Mouse (Mus musculus) 416B (cell line): Measurements from ENCODE around the gene Eif3j1.
"Not testable (repeated sequence)": the region's sequence is repeated elsewhere in the genome, so short reads cannot be mapped to it uniquely, and the experiment has no call there.

Source experiments
- DNase-seq: peaks from one replicate; pipeline ENCODE4 v3.0.0; 2011; ENCODE audit warnings: low read depth

The Eif3j1 gene

DNA sequence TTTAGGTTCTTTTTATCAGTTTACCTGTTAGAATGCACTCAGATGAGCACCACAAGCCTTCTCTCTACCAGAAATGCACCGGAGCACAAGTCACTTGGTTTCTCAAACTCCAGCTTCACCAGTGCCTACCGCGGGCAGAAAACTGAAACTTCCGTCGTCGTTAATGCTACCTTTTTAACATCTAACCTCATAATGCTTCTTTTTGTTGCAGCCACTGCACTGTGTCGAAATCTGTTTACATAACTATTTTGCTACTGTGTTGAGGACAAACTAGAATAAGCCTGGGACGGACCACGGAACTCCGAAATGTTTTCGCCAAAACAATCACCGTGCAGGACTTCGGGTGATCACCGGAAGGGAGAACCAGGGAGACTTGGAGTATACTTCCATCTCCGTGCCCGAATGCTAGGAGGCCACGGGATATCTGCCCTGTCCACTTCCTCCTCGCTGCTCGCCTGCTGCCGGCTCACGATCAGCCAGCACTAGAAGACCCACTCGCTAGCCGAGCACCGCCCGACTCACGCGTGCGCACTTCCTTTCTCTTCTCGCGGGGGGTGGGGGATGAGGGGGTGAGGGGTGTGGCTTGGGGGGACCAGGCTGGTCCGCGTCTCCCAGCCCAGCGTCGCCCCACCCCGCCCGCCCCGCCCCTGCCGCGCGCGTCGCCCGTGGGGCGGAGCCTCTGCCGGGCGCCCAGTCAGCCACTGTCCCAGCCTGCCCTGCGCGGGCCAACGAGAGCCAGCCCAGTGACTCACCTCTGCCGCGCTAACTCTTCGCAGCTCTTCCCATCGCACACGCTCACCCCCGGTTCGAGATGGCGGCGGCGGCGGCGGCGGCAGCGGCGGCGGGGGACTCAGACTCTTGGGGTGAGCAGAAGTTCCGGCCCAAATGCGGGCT lies at the start of gene Eif3j1:
TSS of gene Eif3j1 (plus strand) at position 685 of the 894 bp plus-strand sequence.
- DNase-seq: peak; percentile 94

DNA sequence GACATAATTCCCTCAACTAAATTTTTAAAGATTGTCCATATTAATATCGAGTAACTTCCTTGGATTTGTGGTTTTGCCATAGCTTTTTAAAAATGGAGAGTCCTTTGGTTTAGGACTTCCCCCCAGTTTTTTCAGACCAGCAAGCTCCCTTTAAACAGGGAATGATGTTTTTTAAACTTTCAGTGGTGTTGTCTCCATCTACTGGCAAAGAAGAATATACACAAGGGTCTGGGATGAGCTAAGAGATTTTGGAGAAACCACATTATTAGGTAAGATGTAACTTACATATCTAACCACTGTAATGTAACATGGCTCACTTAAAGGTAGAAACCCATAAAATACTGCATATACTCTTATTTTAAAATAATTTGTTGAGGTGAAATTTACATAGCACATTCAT lies 32.6 kb upstream of the Eif3j1 start:
- peak; percentile 72 for DNase-seq

DNA sequence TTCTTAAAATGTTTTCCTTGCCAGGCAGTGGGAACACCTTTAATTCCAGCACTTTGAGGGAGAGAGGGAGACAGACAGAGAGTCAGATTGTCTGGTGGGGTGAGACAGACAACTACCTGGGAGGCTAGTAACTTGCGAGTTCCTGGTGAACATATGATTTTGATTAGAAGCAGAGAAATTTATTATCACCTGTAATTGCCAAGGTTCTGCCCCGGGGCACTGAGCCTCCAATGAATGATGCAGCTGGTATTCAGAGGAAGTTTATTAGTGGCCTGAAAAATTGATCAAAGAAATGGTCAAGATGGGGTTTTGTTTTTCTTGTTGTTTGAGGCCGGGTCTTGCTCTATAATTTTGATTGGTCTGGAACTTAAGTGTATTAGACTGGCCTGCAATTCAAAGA lies 19.5 kb upstream of the Eif3j1 start:
- DNase-seq: no peak

DNA sequence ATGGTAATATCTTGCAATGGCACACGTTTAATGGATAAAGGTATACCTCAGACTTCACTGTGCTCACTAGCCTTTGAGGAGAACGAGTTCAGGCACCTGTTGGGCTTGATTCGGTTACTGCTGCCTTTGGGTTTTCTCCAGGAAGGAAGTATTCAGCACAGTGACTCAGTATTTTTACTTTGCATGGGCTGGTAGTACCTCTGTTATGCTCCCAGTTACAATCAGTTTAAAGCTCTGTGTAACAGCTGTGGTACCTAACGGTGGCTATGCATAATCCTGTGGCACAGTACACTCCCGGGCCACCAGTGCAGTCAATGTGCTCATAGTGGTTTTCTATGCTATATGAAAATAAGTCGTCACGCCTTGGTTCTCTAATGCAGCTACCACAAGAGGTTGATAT lies 16.9 kb upstream of the Eif3j1 start:
- peak; percentile 74 for DNase-seq

DNA sequence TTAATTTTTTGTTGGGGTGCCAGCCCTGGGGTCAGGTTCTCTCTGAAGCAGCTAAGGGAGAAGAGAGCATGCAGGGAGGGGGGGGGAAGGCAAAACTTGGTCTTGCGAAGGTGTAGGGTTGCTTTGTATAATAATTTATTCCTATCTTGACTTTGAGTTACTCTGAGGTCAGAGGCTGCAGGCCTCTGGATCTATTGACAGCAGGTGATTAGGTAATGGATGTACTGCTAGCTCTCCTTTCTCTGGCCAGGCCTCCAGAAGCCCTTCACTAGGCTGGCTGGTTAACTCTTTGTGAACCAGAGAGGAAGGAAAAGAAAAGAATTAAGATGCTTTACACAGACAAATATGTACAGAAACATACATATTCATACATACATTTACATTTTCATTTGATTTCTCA lies 9.6 kb upstream of the Eif3j1 start:
- DNase-seq: no peak

DNA sequence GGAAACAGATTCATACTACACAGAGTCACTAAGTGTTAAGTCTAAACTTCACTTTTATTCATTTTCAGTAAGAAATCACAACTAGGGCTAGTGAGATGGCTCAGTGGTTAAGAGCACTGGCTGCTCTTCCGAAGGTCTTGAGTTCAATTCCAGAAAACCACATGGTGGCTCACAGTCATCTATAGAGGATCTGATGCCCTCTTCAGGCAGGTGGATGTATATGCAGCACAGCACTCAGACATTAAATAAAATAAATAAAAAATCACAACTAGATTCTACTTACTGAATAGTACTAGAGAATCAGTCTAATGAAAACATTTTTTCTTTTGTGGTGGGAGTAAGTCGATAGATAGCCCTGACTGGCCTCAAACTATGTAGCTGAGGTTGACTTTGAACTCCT lies 6.1 kb upstream of the Eif3j1 start:
- DNase-seq: peak; percentile 64

DNA sequence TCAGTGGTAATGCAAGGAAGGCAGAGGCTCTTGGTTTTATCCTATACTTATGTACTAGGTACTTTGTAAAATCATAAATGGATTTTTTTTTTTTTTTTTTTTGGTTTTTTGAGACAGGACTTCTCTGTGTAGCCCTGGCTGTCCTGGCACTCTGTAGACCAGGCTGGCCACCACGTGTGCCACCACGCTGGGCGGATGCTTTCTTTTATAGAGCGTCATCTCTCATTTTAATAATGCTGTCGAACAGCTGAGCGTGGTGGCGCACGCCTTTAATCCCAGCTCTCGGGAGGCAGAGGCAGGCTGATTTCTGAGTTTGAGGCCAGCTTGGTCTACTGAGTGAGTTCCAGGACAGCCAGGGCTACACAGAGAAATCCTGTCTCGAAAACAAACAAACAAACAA lies 1.3 kb upstream of the Eif3j1 start:
- not testable (repeated sequence) for DNase-seq

DNA sequence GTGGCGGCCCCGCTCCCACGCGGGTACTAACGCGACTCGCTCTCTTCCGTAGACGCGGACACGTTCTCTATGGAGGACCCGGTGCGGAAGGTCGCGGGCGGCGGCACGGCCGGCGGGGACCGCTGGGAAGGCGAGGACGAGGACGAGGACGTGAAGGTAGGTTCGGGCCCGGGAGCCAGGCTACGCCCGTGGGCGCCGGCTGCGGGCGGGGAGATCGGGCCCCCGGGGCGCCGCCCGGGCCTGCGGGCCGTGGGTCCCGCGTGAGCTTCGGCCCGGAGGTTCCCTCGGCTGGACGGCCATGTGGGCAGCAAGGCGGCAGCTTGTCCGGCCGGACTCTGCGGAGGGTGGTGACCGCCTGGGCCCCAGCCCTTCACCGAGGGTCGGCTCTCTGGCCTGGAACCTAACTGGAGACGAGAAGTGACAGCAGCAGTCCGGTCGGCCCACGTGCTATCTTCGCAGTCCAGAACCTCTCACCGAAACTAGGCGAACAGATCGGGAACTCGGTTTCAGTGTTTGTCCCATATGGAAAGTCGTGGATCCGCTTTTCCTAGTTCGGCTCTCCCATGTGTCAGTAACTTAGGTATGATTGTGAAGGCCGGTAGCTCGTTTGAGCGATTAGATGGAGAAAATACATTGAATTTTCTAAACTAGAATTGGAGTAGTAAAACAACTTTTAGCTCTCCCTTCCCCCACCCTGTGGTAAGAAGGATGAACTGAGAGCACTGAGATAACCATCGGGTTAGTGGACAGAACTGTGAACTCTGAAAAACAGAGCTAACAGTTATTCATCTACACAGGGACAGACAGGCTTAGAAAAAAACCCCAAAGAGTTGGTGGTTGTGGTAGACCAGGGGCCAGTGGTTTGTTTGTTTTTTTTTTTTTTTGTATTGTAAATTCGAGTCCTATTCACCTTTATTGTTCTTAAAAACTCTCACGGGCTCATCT lies 682 bp downstream of the Eif3j1 start:
- peak; percentile 79 for DNase-seq

DNA sequence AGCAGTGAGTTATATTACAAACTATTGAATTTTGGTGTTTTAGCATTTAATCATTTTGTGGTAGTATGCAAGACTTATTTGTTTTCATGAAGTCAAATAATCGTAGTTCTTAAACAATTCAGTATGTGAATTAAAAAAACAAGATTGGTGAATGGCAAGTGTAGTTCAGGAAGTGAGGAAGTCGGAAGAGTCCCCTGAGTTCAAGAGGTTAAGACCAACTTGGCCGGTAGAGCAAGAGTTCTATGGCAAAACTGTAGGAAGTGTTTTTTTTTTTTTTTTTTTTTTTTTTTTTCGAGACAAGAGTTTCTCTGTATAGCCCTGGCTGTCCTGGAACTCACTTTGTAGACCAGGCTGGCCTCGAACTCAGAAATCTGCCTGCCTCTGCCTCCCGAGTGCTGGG lies 3.6 kb downstream of the Eif3j1 start:
- no peak for DNase-seq

DNA sequence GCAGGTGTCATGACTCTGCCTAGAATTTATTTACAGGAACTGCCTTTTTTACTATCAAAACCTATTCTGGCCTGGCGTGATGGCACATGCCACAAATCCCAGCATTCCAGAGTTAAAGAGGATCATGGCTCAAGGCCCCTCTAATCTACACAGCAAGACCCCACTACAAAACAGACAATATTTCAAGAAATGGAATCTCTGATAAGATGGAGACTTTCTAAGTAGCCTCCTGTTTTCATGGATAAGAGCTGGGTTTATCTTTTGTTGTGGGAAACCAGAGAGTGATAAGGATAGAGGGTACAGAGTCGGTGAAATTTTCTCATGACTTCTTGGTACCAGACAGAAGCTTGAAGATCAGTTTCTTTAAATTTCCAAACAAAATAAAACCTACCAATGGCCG lies 7.7 kb downstream of the Eif3j1 start:
- DNase-seq: no peak

DNA sequence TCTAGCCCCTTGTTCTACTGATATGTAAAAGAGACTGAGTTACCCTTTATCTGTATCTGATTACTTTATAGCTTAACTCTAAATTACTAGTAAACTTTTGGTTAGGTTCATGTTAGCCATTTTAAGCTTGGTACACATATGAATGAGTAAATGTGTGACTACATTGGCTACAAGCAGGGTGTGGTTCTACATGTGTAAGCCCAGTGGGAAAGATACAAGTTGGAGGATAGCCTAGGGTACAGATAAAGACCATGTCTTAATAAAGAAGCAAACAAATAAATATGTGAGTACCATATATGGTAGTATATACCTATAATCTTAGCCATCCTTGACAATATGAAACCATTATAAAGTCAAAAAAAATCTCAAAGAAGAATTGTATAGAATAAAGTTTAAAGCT lies 15.6 kb downstream of the Eif3j1 start:
- DNase-seq: no peak

DNA sequence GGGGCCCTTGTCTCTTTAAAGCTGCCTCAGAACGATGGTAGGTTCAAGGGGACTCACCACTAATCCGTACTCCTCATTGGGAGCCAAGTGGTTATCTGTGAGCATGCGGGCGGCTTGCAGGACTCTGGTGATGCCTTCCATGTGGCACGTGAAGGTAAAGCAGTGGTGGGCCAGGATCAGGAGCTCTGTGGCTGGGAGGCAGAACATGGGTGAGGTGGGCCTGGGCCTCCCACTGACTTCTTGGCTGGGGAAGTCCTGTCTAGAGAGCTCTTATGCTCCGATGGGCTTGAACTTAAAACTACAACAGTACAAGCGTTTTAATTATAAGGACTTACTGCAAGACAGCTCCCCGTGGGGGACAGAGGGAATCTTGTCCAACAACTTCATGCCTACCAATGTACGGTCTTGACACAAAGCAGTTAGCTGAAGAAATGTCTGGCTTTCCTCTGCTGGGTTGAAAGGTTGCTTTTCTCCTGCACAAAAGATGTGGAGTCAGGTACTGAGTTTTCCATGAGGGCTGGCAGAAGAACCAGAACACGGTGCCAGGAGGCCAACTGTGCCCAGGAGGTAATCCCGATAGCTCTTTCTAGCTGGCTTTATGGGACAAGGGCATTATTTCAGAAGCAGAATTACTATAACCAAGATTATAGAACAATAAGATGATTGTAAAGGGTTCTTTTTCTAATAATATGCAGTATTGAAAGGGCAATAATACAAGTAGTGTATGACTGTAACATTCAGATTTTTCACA lies 31.2 kb downstream of the Eif3j1 start:
- DNase-seq: no peak

DNA sequence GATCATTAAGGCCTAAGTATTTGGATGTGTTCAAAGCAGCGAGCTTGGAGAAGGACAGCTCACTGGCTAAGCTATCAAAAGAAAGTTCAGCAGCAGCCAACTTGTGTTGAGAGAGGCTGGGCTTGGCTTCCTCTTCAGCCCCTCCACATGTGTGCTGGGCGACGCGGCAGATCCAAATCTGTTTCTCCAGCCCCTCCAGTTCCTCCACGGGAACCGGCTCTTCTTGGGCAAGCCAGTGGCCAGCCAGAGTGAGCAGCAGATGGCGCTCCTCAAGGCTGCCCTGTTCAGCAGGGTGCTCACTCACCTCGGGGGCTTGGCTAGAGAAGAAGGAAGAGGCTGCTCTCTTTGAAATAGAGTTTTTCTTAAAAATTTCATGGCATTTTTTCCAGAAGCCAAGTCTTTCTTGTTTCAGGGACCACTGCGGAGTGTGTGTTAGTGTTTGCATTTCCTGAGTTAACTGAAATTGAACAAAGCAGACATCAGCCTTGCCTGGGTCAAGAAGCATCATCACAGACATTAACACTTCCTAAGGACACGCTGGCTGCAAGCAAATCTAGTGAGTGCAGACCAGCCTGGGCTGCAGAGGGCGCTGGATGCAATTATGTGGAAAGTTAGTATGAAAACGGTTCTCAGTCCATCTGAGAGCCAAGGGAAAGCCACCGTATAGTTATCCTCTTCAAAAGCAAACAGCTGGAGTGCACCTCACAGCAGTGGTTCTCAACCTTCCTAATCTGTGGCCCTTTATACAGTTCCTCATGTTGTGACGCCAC lies 37.0 kb downstream of the Eif3j1 start:
- DNase-seq: peak; percentile 24

DNA sequence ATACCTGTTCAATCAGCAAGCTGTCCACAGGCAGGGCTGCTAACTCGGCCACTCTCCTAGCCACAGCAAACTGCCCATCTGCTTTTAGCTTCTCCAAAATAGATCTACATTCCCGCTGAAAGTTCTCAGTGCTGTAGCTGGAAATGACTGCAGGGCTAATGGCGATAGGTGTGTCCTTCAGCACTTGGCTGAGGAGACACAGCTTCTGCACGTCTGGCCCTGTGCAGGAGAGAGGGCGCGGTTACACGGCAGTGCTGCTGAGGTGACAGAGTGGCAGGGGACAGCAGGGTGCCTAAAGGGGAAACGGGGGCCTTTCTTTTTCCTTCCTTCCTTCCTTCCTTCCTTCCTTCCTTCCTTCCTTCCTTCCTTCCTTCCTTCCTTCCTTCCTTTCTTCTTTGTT lies 37.9 kb downstream of the Eif3j1 start:
- no peak for DNase-seq

DNA sequence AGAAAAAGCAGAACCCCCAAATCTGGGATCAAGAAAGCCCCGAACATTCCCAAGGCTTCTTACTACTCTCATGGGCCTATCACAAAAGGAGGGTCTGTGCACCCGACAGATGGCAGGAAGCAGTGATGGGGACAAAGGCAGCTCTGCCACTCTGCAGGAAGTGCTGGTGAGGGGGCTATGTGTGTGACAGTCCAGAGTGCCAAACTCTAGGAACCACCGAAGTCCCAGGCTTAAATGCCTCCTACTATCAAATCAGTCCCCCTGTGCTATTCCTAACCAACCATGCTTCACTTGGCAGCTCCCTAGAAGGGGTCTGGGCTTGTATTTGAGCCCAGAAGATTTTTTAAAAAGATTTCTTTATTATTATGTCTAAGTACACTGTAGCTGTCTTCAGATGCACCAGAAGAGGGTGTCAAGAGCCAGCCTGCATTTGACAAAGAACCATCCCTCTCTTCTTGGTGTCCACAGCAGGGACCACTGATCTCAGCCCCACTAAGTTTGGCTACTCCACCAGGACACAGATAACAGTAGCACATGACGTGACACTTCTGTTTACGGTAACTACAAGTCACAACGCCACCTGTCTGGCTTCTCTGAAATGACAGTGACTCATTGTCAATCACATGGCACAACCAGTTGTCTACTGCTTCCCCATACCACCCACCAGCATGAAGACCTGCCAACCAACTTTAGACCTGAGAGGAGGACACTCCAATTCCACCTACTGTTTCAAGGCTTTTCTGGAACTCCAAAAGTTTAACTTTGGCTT lies 41.0 kb downstream of the Eif3j1 start:
- peak; percentile 34 for DNase-seq

DNA sequence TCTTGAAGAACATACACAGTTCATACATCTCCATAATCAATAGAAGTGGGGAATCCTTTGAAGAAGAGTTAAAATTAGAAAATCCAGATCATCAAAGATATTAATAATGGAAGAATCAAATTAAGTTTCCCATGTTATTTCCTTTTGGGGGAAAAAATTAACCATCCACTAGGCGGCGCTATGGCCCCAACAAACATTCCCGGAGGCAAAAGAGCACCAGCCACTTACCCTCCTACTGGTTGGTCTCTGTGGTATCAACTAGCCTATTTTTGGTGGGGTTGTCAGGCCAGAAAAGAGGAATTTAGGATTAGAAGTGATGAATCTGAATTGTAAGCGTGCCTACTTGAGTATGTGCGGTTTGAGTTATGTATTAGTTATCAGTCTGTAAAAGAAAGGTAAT lies 41.6 kb downstream of the Eif3j1 start:
- DNase-seq: peak; percentile 75

DNA sequence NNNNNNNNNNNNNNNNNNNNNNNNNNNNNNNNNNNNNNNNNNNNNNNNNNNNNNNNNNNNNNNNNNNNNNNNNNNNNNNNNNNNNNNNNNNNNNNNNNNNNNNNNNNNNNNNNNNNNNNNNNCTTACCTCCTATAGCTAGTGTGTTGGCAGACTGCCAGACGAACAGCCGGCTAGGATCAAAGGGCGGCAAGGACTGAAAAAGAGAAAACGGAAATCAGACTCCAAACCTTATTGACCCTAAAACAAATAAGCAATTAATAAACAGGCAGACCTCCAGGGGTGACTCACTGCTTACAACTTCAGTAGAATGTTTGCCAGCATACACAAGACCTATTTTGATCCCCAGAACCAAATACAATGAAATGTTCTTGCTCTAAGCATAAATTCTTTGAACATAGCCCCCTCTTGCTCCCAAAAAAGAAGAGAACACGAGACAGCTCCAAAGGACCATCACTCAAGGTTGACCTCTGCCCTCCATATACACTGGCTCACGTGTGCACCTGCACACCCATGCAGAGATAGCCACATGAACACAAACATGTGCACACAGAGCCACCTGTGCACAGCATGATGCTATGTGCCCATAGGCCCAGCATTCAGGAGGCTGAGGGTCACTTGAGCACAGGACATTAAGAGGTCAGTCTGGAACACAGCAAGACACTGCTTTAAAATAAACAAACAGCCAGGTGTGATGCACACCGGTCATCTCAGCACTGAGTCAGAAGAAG lies 53.5 kb downstream of the Eif3j1 start:
- no peak for DNase-seq

DNA sequence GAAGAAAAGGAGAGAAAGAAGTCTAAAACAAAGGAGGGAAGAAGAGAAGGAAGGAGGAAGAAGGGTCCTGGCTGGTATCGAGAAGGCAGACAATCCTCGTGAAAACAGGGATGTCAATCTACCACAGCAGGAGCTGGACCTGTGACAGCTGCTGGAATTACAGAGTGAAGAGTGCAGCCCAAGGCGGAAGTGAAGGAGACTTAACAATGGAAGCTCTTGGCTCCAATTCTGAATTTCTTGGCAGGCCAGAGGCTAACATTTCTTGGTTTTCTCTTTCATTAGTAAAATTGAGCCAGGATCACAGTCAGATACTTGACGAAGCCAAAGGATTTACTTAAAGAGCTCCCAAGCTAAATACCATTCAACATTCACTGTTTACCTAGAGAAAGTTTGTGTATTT lies 58.1 kb downstream of the Eif3j1 start:
- no peak for DNase-seq

DNA sequence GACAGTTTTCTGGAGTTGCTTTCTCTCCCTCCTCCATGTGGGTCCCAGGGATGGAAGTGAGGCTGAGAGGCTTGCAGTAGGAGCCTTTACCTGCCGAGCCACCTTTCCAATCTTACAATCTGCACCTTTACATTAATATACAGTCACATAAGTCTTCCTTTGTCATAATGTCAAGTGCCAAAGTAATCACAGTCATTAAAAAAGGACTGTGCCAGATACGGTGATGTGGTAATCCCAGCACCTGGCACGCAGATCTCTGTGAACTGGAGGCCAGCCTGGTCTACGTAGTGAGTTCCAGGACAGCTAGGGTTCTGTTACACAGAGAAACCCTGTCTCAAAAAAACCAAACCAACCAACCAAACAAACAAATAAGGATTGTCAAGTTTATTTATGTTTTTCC lies 65.5 kb downstream of the Eif3j1 start:
- no peak for DNase-seq

DNA sequence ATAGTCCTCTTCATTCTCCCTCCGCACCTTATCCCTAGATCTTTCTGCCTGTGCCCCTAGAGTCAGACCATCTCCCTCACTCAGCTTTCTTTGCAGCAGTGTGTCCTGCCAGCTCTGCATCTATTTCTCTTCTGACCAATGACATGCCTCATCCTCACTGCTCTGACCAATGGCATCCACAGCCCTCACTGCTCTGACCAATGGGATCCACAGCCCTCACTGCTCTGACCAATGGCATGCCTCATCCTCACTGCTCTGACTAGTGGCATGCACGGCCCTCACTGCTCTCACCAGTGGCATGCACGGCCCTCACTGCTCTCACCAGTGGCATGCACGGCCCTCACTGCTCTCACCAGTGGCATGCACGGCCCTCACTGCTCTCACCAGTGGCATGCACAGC lies 69.3 kb downstream of the Eif3j1 start:
- peak; percentile 19 for DNase-seq
